Mouse (Mus musculus) embryonic facial prominence, embryonic 15.5 days (tissue): ENCODE results near the gene Cnnm1. TPM values are rescaled to one million over a fixed set of nuclear protein-coding genes. Genes with fewer than 3 reads are reported as not detected.

Source experiments
- ATAC-seq: fragments of 200-750 bp; cut with Nextera tagmentation; 2 replicates; pipeline ENCODE4 v1.8.0; 2017; ENCODE audit warnings: low read depth, moderate TSS enrichment; ENCODE audit not compliant: insufficient number of reproducible peaks, low FRiP score, low TSS enrichment
- H3K27ac ChIP-seq: fragments of 300-500 bp; sonication (generic); replicated peaks from 2 replicates; pipeline ENCODE4 v1.5.1; 2015; ENCODE audit warnings: mild to moderate bottlenecking, inconsistent platforms
- H3K27me3 ChIP-seq: fragments of 300-500 bp; sonication (generic); 2 replicates; pipeline ENCODE4 v1.6.1; 2015; ENCODE audit warnings: inconsistent platforms
- H3K36me3 ChIP-seq: fragments of 300-500 bp; sonication (generic); 2 replicates; pipeline ENCODE4 v1.6.1; 2015; ENCODE audit warnings: mild to moderate bottlenecking, inconsistent platforms
- H3K4me1 ChIP-seq: fragments of 300-500 bp; sonication (generic); 2 replicates; pipeline ENCODE4 v1.6.1; 2015; ENCODE audit warnings: inconsistent platforms
- H3K4me2 ChIP-seq: fragments of 300-500 bp; sonication (generic); replicated peaks from 2 replicates; pipeline ENCODE4 v1.6.1; 2015; ENCODE audit warnings: mild to moderate bottlenecking, inconsistent platforms
- H3K4me3 ChIP-seq: fragments of 300-500 bp; sonication (generic); replicated peaks from 2 replicates; pipeline ENCODE4 v1.5.1; 2015; ENCODE audit warnings: mild to moderate bottlenecking, inconsistent platforms
- H3K9ac ChIP-seq: fragments of 300-500 bp; sonication (generic); 2 replicates; pipeline ENCODE4 v1.6.1; 2015; ENCODE audit warnings: inconsistent platforms
- H3K9me3 ChIP-seq: fragments of 300-500 bp; sonication (generic); replicated peaks from 2 replicates; pipeline ENCODE4 v1.6.1; 2016; ENCODE audit warnings: inconsistent platforms
- WGBS: fragments of 180-500 bp; shearing (Covaris S2); methylation state at CpG from one replicate; pipeline ENCODE4 v1.1.7; 2015; 5-methylcytosine and 5-hydroxymethylcytosine counted together
- polyA plus RNA-seq: library from polyadenylated mRNA; unstranded; fragments of >200 nt; fragmentation: Nextera tagmentation; extraction: Ambion mirVana; gene quantifications from 2 replicates; pipeline ENCODE4 v1.2.1, GENCODE M21; 2015

The Cnnm1 gene
- polyA plus RNA-seq, 1 experiment from 2014 or later = 3.1 TPM

- H3K36me3 ChIP-seq = peaks cover 21% of the 10 kb centered on the region
- H3K9ac ChIP-seq = no peak overlapping the region
- H3K4me1 ChIP-seq = no peaks in the 10 kb centered on the region
- H3K9me3 ChIP-seq = no peaks in the 10 kb centered on the region
- H3K27ac ChIP-seq = no peak overlapping the region
- no peaks in the 10 kb centered on the region for H3K27me3 ChIP-seq
- H3K4me3 ChIP-seq = no peak overlapping the region
- ATAC-seq = no peak
- no peak overlapping the region for H3K4me2 ChIP-seq
- WGBS = 76% methylated on average over 22 of the region's 22 CpGs
These were observed 71.7 kb downstream of the Cnnm1 start for GRCm38 (mm10) chr19:43511621-43512620.

- Histone ChIP-seq H3K9me3 (no peaks in the 10 kb centered on the region), H3K36me3 (peaks cover 21% of the 10 kb centered on the region), H3K4me3 (no peak overlapping the region), H3K4me1 (no peaks in the 10 kb centered on the region), H3K4me2 (no peak overlapping the region), H3K27me3 (no peaks in the 10 kb centered on the region), H3K9ac (no peak overlapping the region), H3K27ac (no peak overlapping the region)
- ATAC-seq = no peak
- 87% methylated on average over 8 of the region's 8 CpGs for WGBS
These were observed 73.6 kb downstream of the Cnnm1 start for GRCm38 (mm10) chr19:43513874-43514273.

- Histone ChIP-seq H3K4me2 (no peak overlapping the region), H3K4me3 (no peak overlapping the region), H3K4me1 (no peaks in the 10 kb centered on the region), H3K27me3 (no peaks in the 10 kb centered on the region), H3K36me3 (peaks cover 16% of the 10 kb centered on the region), H3K9ac (no peak overlapping the region), H3K27ac (no peak overlapping the region), H3K9me3 (no peaks in the 10 kb centered on the region)
- ATAC-seq = no peak
- WGBS = 90% methylated on average over 23 of the region's 23 CpGs
These were observed 75.6 kb downstream of the Cnnm1 start for GRCm38 (mm10) chr19:43515668-43516396.

GRCm38 (mm10) chr19:43516397-43517035, 76.3 kb downstream of the Cnnm1 start:
- H3K27me3 ChIP-seq = no peaks in the 10 kb centered on the region
- ATAC-seq = no peak
- H3K4me1 ChIP-seq = no peaks in the 10 kb centered on the region
- no peak overlapping the region for H3K4me3 ChIP-seq
- no peak overlapping the region for H3K9ac ChIP-seq
- no peak overlapping the region for H3K27ac ChIP-seq
- H3K4me2 ChIP-seq = no peak overlapping the region
- peaks cover 13% of the 10 kb centered on the region for H3K36me3 ChIP-seq
- no peaks in the 10 kb centered on the region for H3K9me3 ChIP-seq
- WGBS = 85% methylated on average over 14 of the region's 14 CpGs

GRCm38 (mm10) chr19:43517320-43517719, 77.1 kb downstream of the Cnnm1 start:
- ATAC-seq = no peak
- Histone ChIP-seq H3K27ac (no peak overlapping the region), H3K4me3 (no peak overlapping the region), H3K27me3 (no peaks in the 10 kb centered on the region), H3K36me3 (peaks cover 13% of the 10 kb centered on the region), H3K9ac (no peak overlapping the region), H3K4me1 (no peaks in the 10 kb centered on the region; the same call in 1 of the 2 replicates), H3K4me2 (no peak overlapping the region), H3K9me3 (no peaks in the 10 kb centered on the region)
- WGBS = 74% methylated on average over 6 of the region's 6 CpGs

- Histone ChIP-seq H3K9ac (no peak overlapping the region), H3K27ac (no peak overlapping the region), H3K9me3 (no peaks in the 10 kb centered on the region), H3K36me3 (peaks cover 13% of the 10 kb centered on the region), H3K4me2 (no peak overlapping the region), H3K4me3 (no peak overlapping the region), H3K27me3 (no peaks in the 10 kb centered on the region), H3K4me1 (no peaks in the 10 kb centered on the region; the same call in 1 of the 2 replicates)
- no peak for ATAC-seq
- 74% methylated on average over 7 of the region's 7 CpGs for whole genome bisulfite sequencing
These were observed 77.6 kb downstream of the Cnnm1 start for GRCm38 (mm10) chr19:43517808-43518207.

GRCm38 (mm10) chr19:43518261-43518660, 78.0 kb downstream of the Cnnm1 start:
- Histone ChIP-seq H3K36me3 (peaks cover 13% of the 10 kb centered on the region), H3K4me3 (no peak overlapping the region), H3K27ac (no peak overlapping the region), H3K9me3 (no peaks in the 10 kb centered on the region), H3K27me3 (no peaks in the 10 kb centered on the region), H3K4me1 (peaks cover under 1% of the 10 kb centered on the region), H3K4me2 (no peak overlapping the region), H3K9ac (no peak overlapping the region)
- 78% methylated on average over 7 of the region's 7 CpGs for WGBS
- no peak for ATAC-seq

- no peak for ATAC-seq
- H3K4me1 ChIP-seq = peaks cover 10% of the 10 kb centered on the region
- H3K27ac ChIP-seq = no peak overlapping the region
- 85% methylated on average over 10 of the region's 10 CpGs for WGBS
- peaks cover 9% of the 10 kb centered on the region for H3K36me3 ChIP-seq
- no peak overlapping the region for H3K9ac ChIP-seq
- no peak overlapping the region for H3K4me2 ChIP-seq
- H3K9me3 ChIP-seq = no peaks in the 10 kb centered on the region
- H3K27me3 ChIP-seq = no peaks in the 10 kb centered on the region
- H3K4me3 ChIP-seq = no peak overlapping the region
These were observed 79.0 kb downstream of the Cnnm1 start for GRCm38 (mm10) chr19:43519226-43519625.

GRCm38 (mm10) chr19:43520402-43520801, 80.2 kb downstream of the Cnnm1 start:
- WGBS = 49% methylated on average over 9 of the region's 10 CpGs
- no peaks in the 10 kb centered on the region for H3K9me3 ChIP-seq
- H3K4me2 ChIP-seq = no peak overlapping the region
- no peaks in the 10 kb centered on the region; the same call in 1 of the 2 replicates for H3K36me3 ChIP-seq
- no peak overlapping the region for H3K27ac ChIP-seq
- H3K4me3 ChIP-seq = no peak overlapping the region
- no peaks in the 10 kb centered on the region for H3K27me3 ChIP-seq
- H3K4me1 ChIP-seq = peaks cover 16% of the 10 kb centered on the region
- H3K9ac ChIP-seq = no peak overlapping the region
- ATAC-seq = no peak

- Histone ChIP-seq H3K4me1 (peaks cover 18% of the 10 kb centered on the region), H3K36me3 (no peaks in the 10 kb centered on the region; the same call in 1 of the 2 replicates), H3K4me2 (no peak overlapping the region), H3K9ac (no peak overlapping the region), H3K27ac (no peak overlapping the region), H3K9me3 (no peaks in the 10 kb centered on the region), H3K4me3 (no peak overlapping the region), H3K27me3 (no peaks in the 10 kb centered on the region)
- 46% methylated on average over 8 of the region's 8 CpGs for WGBS
- ATAC-seq = no peak
These were observed 81.1 kb downstream of the Cnnm1 start for GRCm38 (mm10) chr19:43521362-43521761.

GRCm38 (mm10) chr19:43521996-43522395, 81.8 kb downstream of the Cnnm1 start:
- Histone ChIP-seq H3K27ac (no peak overlapping the region), H3K36me3 (no peaks in the 10 kb centered on the region; the same call in 1 of the 2 replicates), H3K4me1 (peaks cover 18% of the 10 kb centered on the region), H3K27me3 (no peaks in the 10 kb centered on the region), H3K9ac (no peak overlapping the region), H3K4me3 (no peak overlapping the region), H3K9me3 (no peaks in the 10 kb centered on the region), H3K4me2 (no peak overlapping the region)
- 77% methylated on average over 9 of the region's 9 CpGs for WGBS
- ATAC-seq = no peak
